In the genomic region with DNA sequence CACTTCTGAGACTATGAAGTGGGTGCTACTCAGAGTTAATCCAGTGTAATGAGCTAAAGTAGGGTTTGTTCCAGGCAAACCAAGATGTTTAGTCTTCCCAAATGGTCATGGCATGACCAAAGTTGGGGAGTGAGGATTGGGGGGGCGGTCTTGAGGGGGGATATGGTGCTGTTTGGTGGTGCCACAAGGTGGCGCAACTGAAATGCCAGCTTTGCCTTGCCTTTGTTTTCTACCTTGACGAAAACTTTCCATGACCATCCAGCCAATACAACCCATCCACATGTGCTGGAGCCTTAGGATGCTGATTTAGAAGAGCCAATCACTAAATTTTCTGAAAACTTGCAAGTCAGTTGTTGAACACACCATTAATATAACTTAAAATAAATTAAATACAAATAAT, we compare ENCODE assay signal across 14 mouse cellular contexts.
DNase-seq lines count a peak whose midpoint lies in the region; ATAC-seq and TF ChIP-seq lines count a peak whose summit lies in the region.
"Had no signal": no experiment of that assay in that cellular context is flagged by ENCODE, and none has a peak within 500 bp of the region (broad histone marks: within the 10 kb centered on the region; RNA-seq: fewer than 3 reads in every experiment).

No protein-coding gene starts in this region.

- no peak overlapping the region for H3K9ac ChIP-seq in hindbrain, postnatal 0 days (replicated peaks; ENCODE audit: low read length)
- H3K9ac ChIP-seq in hindbrain, embryonic 11.5 days (ENCODE audit: low read depth, low read length): no peak overlapping the region
- no peak overlapping the region for H3K9ac ChIP-seq in midbrain, postnatal 0 days (replicated peaks; ENCODE audit: low read length, poor library complexity, severe bottlenecking)
- H3K9ac ChIP-seq: embryonic facial prominence, embryonic 15.5 days; heart, embryonic 12.5 days; hindbrain, embryonic 14.5 days; lung, embryonic 15.5 days; midbrain, embryonic 15.5 days had no signal

- no peak overlapping the region for H3K4me2 ChIP-seq in hindbrain, postnatal 0 days (ENCODE audit: low read depth, low read length)
- no peak overlapping the region for H3K4me2 ChIP-seq in hindbrain, embryonic 11.5 days (replicated peaks; ENCODE audit: low read depth, low read length)
- no peak overlapping the region for H3K4me2 ChIP-seq in midbrain, postnatal 0 days (ENCODE audit: low read depth, low read length, poor library complexity, severe bottlenecking)
- H3K4me2 ChIP-seq: embryonic facial prominence, embryonic 15.5 days; heart, embryonic 12.5 days; hindbrain, embryonic 14.5 days; lung, embryonic 15.5 days; midbrain, embryonic 15.5 days had no signal

- 0 out of 2 replicates have a peak, but pooled peaks cover 4% of the 10 kb centered on the region for H3K27me3 ChIP-seq in hindbrain, postnatal 0 days (ENCODE audit: insufficient read depth, low read length)
- H3K27me3 ChIP-seq in hindbrain, embryonic 11.5 days (ENCODE audit: control insufficient read depth, insufficient read depth, low read length): peaks cover 22% of the 10 kb centered on the region; the same call in 1 of the 2 replicates
- no peaks in the 10 kb centered on the region for H3K27me3 ChIP-seq in midbrain, postnatal 0 days (ENCODE audit: insufficient read depth, low read length)
- peaks cover 100% of the 10 kb centered on the region for H3K27me3 ChIP-seq in midbrain, embryonic 10.5 days (ENCODE audit: low read depth, poor library complexity, severe bottlenecking)
- H3K27me3 ChIP-seq: midbrain, embryonic 15.5 days had no signal

- H3K27ac ChIP-seq in hindbrain, postnatal 0 days: no peak overlapping the region
- no peak overlapping the region for H3K27ac ChIP-seq in hindbrain, embryonic 11.5 days (ENCODE audit: low read depth, low read length)
- no peak overlapping the region for H3K27ac ChIP-seq in midbrain, postnatal 0 days (ENCODE audit: low read depth, low read length)
- no peak overlapping the region for H3K27ac ChIP-seq in midbrain, embryonic 10.5 days (replicated peaks)
- H3K27ac ChIP-seq: embryonic facial prominence, embryonic 15.5 days; hindbrain, embryonic 14.5 days; lung, embryonic 15.5 days; midbrain, embryonic 15.5 days had no signal

- 51% methylated on average over 3 of the region's 3 CpGs for WGBS in hindbrain, postnatal 0 days
- 41% methylated on average over 3 of the region's 3 CpGs for WGBS in hindbrain, embryonic 11.5 days
- WGBS in midbrain, postnatal 0 days: 68% methylated on average over 3 of the region's 3 CpGs
- WGBS in midbrain, embryonic 10.5 days: 56% methylated on average over 3 of the region's 3 CpGs

- TF ChIP-seq CTCF in hindbrain, postnatal 0 days (IDR thresholded peaks at IDR 0.05; ENCODE audit: low read depth): peak; percentile 50
- peak; percentile 33 for TF ChIP-seq CTCF in midbrain, postnatal 0 days (IDR thresholded peaks at IDR 0.05)

- H3K4me3 ChIP-seq in hindbrain, postnatal 0 days (ENCODE audit: low read length): no peak overlapping the region
- H3K4me3 ChIP-seq in hindbrain, embryonic 11.5 days (ENCODE audit: low read depth, low read length): no peak overlapping the region
- H3K4me3 ChIP-seq in midbrain, postnatal 0 days (ENCODE audit: low read depth, low read length): no peak overlapping the region
- no peak overlapping the region for H3K4me3 ChIP-seq in midbrain, embryonic 10.5 days
- H3K4me3 ChIP-seq: embryonic facial prominence, embryonic 15.5 days; heart, embryonic 12.5 days; lung, embryonic 15.5 days; midbrain, embryonic 15.5 days had no signal

- no peaks in the 10 kb centered on the region for H3K4me1 ChIP-seq in hindbrain, postnatal 0 days (ENCODE audit: insufficient read depth, low read length)
- H3K4me1 ChIP-seq in hindbrain, embryonic 11.5 days (replicated peaks; ENCODE audit: control insufficient read depth, insufficient read depth, low read length): no peaks in the 10 kb centered on the region; the same call in none of the 2 replicates
- no peaks in the 10 kb centered on the region; the same call in 1 of the 2 replicates for H3K4me1 ChIP-seq in midbrain, postnatal 0 days (ENCODE audit: insufficient read depth, low read length)
- peaks cover 53% of the 10 kb centered on the region for H3K4me1 ChIP-seq in midbrain, embryonic 10.5 days

- H3K36me3 ChIP-seq in hindbrain, postnatal 0 days (ENCODE audit: insufficient read depth, low read length): no peaks in the 10 kb centered on the region
- H3K36me3 ChIP-seq in hindbrain, embryonic 11.5 days (ENCODE audit: control insufficient read depth, insufficient read depth, low read length): no peaks in the 10 kb centered on the region
- H3K36me3 ChIP-seq in midbrain, postnatal 0 days (ENCODE audit: insufficient read depth, low read length): no peaks in the 10 kb centered on the region
- H3K36me3 ChIP-seq in midbrain, embryonic 10.5 days: no peaks in the 10 kb centered on the region
- H3K36me3 ChIP-seq: embryonic facial prominence, embryonic 15.5 days; G1E; heart, embryonic 12.5 days; lung, embryonic 15.5 days; midbrain, embryonic 15.5 days had no signal

- H3K9me3 ChIP-seq in hindbrain, postnatal 0 days (ENCODE audit: low read length): no peaks in the 10 kb centered on the region
- no peaks in the 10 kb centered on the region for H3K9me3 ChIP-seq in hindbrain, embryonic 11.5 days (ENCODE audit: control insufficient read depth, low read length)
- H3K9me3 ChIP-seq in midbrain, postnatal 0 days (ENCODE audit: low read length): no peaks in the 10 kb centered on the region
- H3K9me3 ChIP-seq in midbrain, embryonic 10.5 days (replicated peaks): no peaks in the 10 kb centered on the region
- H3K9me3 ChIP-seq: embryonic facial prominence, embryonic 15.5 days; G1E; heart, embryonic 12.5 days; lung, embryonic 15.5 days; midbrain, embryonic 15.5 days had no signal

- no peak for ATAC-seq in hindbrain, postnatal 0 days
- ATAC-seq in hindbrain, embryonic 11.5 days (ENCODE audit: low FRiP score): no peak
- no peak for ATAC-seq in midbrain, postnatal 0 days (ENCODE audit: low FRiP score)
- ATAC-seq: midbrain, embryonic 15.5 days had no signal

- DNase-seq in hindbrain, postnatal 0 days (ENCODE audit: low spot score): no peak
- no peak for DNase-seq in hindbrain, embryonic 11.5 days (ENCODE audit: low spot score)
- DNase-seq in midbrain, postnatal 0 days (ENCODE audit: low spot score): no peak
- no peak for DNase-seq in midbrain, embryonic 10.5 days (ENCODE audit: low spot score)
- peak; percentile 43 for DNase-seq in NIH3T3 (ENCODE audit: low read depth)
- DNase-seq in thymus, postnatal 25 days: peak; percentile 31
- no peak for DNase-seq in frontal cortex, adult 2 months (ENCODE audit: extremely low spot score in 1 of 2, low spot score in 1 of 2)
- DNase-seq: kidney, postnatal 14 days had no signal

Comparison
In these comparisons a context has a peak if more than half of its experiments do, and no peak if none do; other contexts are left out.
1. DNase-seq: peak in NIH3T3 (single experiment) and thymus, postnatal 25 days (single experiment); none in hindbrain, postnatal 0 days (single experiment), hindbrain, embryonic 11.5 days (single experiment), midbrain, postnatal 0 days (single experiment), midbrain, embryonic 10.5 days (single experiment) and frontal cortex, adult 2 months (0 of 2).